Mouse (Mus musculus) forebrain, embryonic 13.5 days (tissue): ENCODE data around the gene Csnk1e. TPM values are rescaled to one million over a fixed set of nuclear protein-coding genes. Genes with fewer than 3 reads are reported as not detected.

Source experiments
- ATAC-seq: fragments of 200-750 bp; cut with Nextera tagmentation; 2 replicates; pipeline ENCODE4 v1.8.0; 2017
- H3K27ac ChIP-seq: fragments of 300-500 bp; sonication (generic); 2 replicates; pipeline ENCODE4 v1.5.1; 2015; ENCODE audit warnings: inconsistent platforms, mild to moderate bottlenecking, moderate library complexity
- H3K27me3 ChIP-seq: fragments of 300-500 bp; sonication (generic); 2 replicates; pipeline ENCODE4 v1.6.1; 2015; ENCODE audit warnings: mild to moderate bottlenecking, inconsistent platforms
- H3K36me3 ChIP-seq: fragments of 300-500 bp; sonication (generic); 2 replicates; pipeline ENCODE4 v1.6.1; 2015; ENCODE audit warnings: mild to moderate bottlenecking, inconsistent platforms; ENCODE audit not compliant: poor library complexity, severe bottlenecking
- H3K4me1 ChIP-seq: fragments of 300-500 bp; sonication (generic); 2 replicates; pipeline ENCODE4 v1.6.1; 2015; ENCODE audit warnings: inconsistent platforms
- H3K4me2 ChIP-seq: fragments of 300-500 bp; sonication (generic); 2 replicates; pipeline ENCODE4 v1.6.1; 2015; ENCODE audit warnings: inconsistent platforms, mild to moderate bottlenecking, moderate library complexity
- H3K4me3 ChIP-seq: fragments of 300-500 bp; sonication (generic); 2 replicates; pipeline ENCODE4 v1.5.1; 2015; ENCODE audit warnings: mild to moderate bottlenecking, inconsistent platforms
- H3K9ac ChIP-seq: fragments of 300-500 bp; sonication (generic); 2 replicates; pipeline ENCODE4 v1.6.1; 2015; ENCODE audit warnings: mild to moderate bottlenecking, inconsistent platforms
- H3K9me3 ChIP-seq: fragments of 300-500 bp; sonication (generic); replicated peaks from 2 replicates; pipeline ENCODE4 v1.6.1; 2016; ENCODE audit warnings: inconsistent platforms
- WGBS: fragments of 180-500 bp; shearing (Covaris S2); methylation state at CpG from one replicate; pipeline ENCODE4 v1.1.7; 2015; 5-methylcytosine and 5-hydroxymethylcytosine counted together
- polyA plus RNA-seq: library from polyadenylated mRNA; unstranded; fragments of >200 nt; fragmentation: Nextera tagmentation; extraction: Ambion mirVana; gene quantifications from 2 replicates; pipeline ENCODE4 v1.2.1, GENCODE M21; 2015

Gene Csnk1e
- polyA plus RNA-seq, 1 experiment from 2014 or later: 208 TPM

DNA sequence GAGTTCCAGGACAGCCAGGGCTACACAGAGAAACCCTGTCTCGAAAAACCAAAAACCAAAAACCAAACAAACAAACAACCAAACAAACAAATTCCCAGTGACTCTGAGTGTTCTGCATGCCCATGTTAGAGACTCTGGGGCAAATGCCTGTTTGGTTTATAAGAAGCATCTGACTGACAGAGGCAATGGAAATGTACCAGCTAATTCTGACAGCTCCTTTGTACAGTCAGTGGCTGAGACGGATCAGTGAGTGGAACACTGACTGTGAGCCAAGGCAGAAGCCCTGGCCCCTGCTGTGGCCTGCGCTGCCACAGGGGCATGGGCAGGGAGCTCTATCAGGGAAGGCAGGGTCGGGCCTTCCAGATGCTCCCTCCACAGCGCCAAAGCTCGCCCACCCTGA lies 68.3 kb downstream of the Csnk1e start:
- H3K36me3 ChIP-seq: no peaks in the 10 kb centered on the region
- WGBS: 76% methylated on average over 6 of the region's 6 CpGs
- H3K4me1 ChIP-seq: peaks cover 9% of the 10 kb centered on the region
- no peak overlapping the region for H3K9ac ChIP-seq
- H3K27me3 ChIP-seq: no peaks in the 10 kb centered on the region
- no peak overlapping the region for H3K4me2 ChIP-seq
- H3K4me3 ChIP-seq: no peak overlapping the region
- no peak for ATAC-seq
- H3K27ac ChIP-seq: no peak overlapping the region
- H3K9me3 ChIP-seq: no peaks in the 10 kb centered on the region

DNA sequence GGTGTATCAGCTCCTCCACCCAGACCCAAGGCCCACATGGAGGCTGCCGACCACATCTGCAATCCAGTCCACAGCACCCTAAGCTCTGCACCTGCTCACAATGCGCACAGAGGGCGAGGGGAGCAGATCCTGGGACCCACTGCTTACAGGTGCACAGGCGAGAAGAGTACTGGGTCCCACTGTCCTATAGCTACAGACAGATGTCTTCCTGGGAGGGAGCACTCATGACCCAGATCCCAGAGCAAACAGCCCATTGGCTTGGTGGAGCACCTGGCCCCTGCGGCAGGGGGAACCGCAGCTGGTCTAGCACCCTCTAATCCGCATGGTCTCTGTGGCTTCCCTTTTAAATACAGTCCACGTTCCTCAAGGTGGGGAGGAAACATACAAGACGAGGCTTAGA lies 73.7 kb downstream of the Csnk1e start:
- no peak overlapping the region for H3K4me2 ChIP-seq
- H3K27me3 ChIP-seq: no peaks in the 10 kb centered on the region
- peaks cover 6% of the 10 kb centered on the region; the same call in 1 of the 2 replicates for H3K4me1 ChIP-seq
- H3K4me3 ChIP-seq: no peak overlapping the region
- H3K9me3 ChIP-seq: no peaks in the 10 kb centered on the region
- H3K36me3 ChIP-seq: peaks cover 18% of the 10 kb centered on the region
- no peak overlapping the region for H3K27ac ChIP-seq
- WGBS: 90% methylated on average over 9 of the region's 9 CpGs
- H3K9ac ChIP-seq: no peak overlapping the region
- ATAC-seq: no peak

DNA sequence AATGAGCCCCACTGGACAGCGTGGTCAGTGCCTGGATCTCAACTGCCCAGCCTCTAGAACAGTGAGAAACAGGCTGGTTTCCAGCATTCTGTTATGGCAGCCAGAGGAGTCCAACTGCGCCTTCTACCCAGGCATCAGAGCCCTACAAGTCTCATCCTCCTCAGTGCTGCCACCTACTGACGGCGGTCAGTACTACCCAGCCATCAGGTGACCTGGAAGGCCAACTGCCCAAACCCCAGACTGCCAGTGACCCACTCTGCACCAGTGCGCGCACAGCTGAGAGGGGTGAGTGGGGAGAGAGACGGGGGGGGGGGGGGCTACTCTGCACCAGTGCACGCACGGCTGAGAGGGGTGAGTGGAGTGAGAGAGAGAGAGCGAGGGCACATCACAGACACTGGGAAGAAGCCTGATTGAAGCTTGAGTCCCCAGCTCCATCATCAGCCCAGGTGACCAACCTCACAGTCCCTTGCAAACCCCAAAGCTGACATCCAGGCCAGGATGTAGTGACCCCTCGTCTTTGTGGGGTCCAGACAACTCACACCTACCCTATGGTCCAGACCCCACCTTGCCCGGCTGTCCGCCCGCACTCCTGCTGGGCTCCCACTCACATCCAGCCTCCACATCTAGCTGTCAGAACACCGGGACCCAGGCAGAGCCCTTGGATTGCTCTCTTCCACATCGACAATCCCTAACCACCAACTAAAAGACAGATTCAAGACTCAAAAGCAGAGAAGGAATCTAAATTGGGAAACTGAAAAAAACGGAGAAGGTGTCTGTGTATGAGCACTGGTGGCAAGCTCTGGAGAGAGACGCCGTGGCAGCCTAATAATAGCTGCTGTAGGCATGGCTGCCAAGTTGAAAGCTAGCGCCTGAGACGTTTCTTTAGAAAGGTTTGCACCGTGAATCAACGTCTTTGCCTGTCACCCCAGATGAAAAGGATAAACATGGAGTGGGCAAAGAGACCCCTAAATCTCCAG lies 74.6 kb downstream of the Csnk1e start:
- Histone ChIP-seq H3K27ac (peak overlapping the region; percentile 36; the same call in 1 of the 2 replicates), H3K36me3 (peaks cover 27% of the 10 kb centered on the region), H3K4me2 (no peak overlapping the region), H3K4me3 (no peak overlapping the region), H3K9me3 (no peaks in the 10 kb centered on the region), H3K4me1 (peaks cover 6% of the 10 kb centered on the region; the same call in 1 of the 2 replicates), H3K9ac (no peak overlapping the region), H3K27me3 (no peaks in the 10 kb centered on the region)
- ATAC-seq: peak; percentile 24; the same call in 1 of the 2 replicates
- WGBS: 48% methylated on average over 21 of the region's 23 CpGs

DNA sequence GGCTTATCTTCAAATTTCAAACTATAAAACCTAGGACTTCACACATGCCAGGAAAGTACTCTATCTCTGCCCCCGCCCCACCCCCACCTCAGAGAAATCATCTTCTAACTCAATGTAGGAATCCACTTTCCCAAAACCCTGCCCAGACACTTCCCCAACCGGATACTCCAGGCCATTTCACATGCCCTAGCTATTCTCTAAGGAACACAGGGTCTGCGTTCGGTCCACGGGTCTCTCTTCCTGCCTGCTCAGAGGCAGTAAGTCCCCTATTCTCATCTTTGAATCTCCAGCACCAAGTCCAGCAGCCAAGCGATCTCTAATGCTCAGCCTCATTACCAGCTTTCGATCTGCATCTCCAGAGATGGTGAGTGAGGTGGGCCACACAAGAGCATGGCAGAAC lies 75.7 kb downstream of the Csnk1e start:
- no peak overlapping the region for H3K9ac ChIP-seq
- ATAC-seq: no peak
- WGBS: 91% methylated on average over 7 of the region's 7 CpGs
- H3K9me3 ChIP-seq: no peaks in the 10 kb centered on the region
- no peak overlapping the region for H3K27ac ChIP-seq
- peaks cover 6% of the 10 kb centered on the region; the same call in 1 of the 2 replicates for H3K4me1 ChIP-seq
- H3K4me2 ChIP-seq: no peak overlapping the region
- peaks cover 31% of the 10 kb centered on the region for H3K36me3 ChIP-seq
- H3K27me3 ChIP-seq: no peaks in the 10 kb centered on the region
- H3K4me3 ChIP-seq: no peak overlapping the region

DNA sequence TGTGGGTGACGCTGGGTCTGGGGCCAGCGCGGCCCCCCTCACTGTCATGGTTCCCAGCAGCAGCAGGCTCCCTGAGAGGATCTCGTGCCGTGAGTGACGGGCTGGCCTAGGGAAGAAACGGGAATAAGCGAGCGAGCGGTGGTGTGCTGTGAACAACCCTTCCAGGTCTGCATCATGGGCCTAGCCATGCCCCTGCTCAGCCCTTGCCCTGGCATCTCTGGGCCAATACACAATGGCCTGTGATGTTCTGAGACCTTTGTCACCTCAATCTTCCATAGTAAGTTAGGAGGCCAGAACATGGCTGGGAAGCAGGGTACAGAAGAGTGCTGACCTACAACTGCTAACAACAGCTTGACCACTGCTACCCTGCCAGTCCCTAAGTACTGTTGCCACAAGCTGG lies 76.8 kb downstream of the Csnk1e start:
- H3K9me3 ChIP-seq: no peaks in the 10 kb centered on the region
- ATAC-seq: no peak
- H3K4me3 ChIP-seq: no peak overlapping the region
- H3K27me3 ChIP-seq: no peaks in the 10 kb centered on the region
- peaks cover 38% of the 10 kb centered on the region for H3K36me3 ChIP-seq
- no peak overlapping the region for H3K4me2 ChIP-seq
- 95% methylated on average over 10 of the region's 10 CpGs for WGBS
- no peak overlapping the region for H3K9ac ChIP-seq
- H3K27ac ChIP-seq: no peak overlapping the region
- peaks cover 6% of the 10 kb centered on the region; the same call in 1 of the 2 replicates for H3K4me1 ChIP-seq

DNA sequence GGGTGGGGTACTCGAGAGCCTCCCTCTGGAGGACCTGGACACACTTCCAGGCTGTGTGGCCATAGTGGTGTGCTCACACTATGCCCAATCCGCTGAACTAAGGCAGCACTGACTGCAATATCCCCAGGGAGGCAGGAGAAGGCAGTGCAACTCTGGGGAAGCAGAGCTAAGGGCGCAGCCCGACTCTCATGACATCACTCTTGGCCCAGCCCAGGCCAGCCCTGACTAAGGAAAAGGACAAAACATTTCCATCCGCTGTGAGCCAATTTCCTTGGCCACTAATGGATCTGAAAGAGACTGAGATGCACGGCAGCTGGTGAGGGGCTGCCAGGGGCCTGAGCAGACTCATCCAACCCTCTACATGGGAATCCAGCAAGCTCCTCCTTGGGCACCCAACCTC lies 77.7 kb downstream of the Csnk1e start:
- WGBS: 86% methylated on average over 6 of the region's 6 CpGs
- ATAC-seq: no peak
- H3K36me3 ChIP-seq: peaks cover 47% of the 10 kb centered on the region

DNA sequence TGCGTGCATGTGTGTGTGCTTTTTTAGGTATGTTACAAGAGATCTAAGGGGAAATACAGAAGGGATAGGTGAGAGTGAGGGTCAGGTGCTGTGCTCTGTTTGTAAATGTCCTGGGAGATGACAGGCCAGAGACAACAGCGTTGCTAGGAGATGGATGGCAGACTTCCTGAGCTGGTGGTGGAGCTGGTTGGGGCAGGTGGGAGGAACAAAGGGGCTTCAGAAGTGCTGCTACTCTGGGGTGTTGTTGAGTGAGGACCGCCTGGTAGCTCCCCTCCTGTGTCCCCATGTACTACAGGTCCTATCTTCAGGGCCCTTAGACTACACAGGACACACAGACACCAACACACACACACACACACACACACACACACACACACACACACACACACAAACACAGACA lies 80.6 kb downstream of the Csnk1e start:
- Histone ChIP-seq H3K4me2 (no peak overlapping the region), H3K4me3 (no peak overlapping the region), H3K4me1 (no peaks in the 10 kb centered on the region), H3K27me3 (no peaks in the 10 kb centered on the region), H3K36me3 (peaks cover 69% of the 10 kb centered on the region), H3K27ac (no peak overlapping the region), H3K9ac (no peak overlapping the region), H3K9me3 (no peaks in the 10 kb centered on the region)
- ATAC-seq: no peak
- 46% methylated on average over 3 of the region's 3 CpGs for WGBS

More for the DNA sequence above, 77.7 kb downstream of the Csnk1e start:
- Histone ChIP-seq H3K4me3 (no peak overlapping the region), H3K4me1 (peaks cover 6% of the 10 kb centered on the region; the same call in 1 of the 2 replicates), H3K27me3 (no peaks in the 10 kb centered on the region), H3K9me3 (no peaks in the 10 kb centered on the region), H3K4me2 (no peak overlapping the region), H3K27ac (no peak overlapping the region), H3K9ac (no peak overlapping the region; the same call in 1 of the 2 replicates)

DNA sequence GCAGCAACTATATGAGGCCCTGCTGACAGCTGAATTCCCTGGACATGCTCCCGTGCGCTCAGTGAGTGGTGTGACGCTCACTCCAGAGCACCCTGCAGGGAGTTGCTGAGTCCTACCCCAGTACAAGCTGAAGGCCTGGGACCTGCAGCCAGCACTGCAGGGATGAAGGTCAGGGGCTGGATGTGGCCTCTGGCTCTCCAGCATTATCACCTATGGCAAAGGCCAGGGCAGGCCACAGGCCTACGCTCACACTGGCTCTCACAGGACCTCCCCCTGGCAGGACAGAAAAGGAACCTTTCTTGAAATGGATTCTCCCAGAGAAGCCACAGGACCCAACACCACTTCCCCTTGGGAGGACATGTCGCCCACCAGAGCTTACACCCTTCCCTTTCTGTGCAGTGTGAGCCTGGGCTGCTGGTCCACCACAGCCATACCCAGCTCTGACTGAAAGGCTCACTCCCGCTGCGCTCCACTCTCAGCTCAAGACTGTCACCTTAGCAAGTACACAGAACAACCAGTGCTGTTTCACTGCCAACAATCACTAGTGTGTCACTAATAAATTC lies 85.0 kb downstream of the Csnk1e start:
- H3K4me3 ChIP-seq: no peak overlapping the region
- no peak overlapping the region for H3K9ac ChIP-seq
- no peak overlapping the region for H3K4me2 ChIP-seq
- H3K9me3 ChIP-seq: no peaks in the 10 kb centered on the region
- no peaks in the 10 kb centered on the region for H3K27me3 ChIP-seq
- ATAC-seq: no peak
- 84% methylated on average over 7 of the region's 7 CpGs for WGBS
- H3K27ac ChIP-seq: no peak overlapping the region
- H3K4me1 ChIP-seq: no peaks in the 10 kb centered on the region
- H3K36me3 ChIP-seq: peaks cover 68% of the 10 kb centered on the region

DNA sequence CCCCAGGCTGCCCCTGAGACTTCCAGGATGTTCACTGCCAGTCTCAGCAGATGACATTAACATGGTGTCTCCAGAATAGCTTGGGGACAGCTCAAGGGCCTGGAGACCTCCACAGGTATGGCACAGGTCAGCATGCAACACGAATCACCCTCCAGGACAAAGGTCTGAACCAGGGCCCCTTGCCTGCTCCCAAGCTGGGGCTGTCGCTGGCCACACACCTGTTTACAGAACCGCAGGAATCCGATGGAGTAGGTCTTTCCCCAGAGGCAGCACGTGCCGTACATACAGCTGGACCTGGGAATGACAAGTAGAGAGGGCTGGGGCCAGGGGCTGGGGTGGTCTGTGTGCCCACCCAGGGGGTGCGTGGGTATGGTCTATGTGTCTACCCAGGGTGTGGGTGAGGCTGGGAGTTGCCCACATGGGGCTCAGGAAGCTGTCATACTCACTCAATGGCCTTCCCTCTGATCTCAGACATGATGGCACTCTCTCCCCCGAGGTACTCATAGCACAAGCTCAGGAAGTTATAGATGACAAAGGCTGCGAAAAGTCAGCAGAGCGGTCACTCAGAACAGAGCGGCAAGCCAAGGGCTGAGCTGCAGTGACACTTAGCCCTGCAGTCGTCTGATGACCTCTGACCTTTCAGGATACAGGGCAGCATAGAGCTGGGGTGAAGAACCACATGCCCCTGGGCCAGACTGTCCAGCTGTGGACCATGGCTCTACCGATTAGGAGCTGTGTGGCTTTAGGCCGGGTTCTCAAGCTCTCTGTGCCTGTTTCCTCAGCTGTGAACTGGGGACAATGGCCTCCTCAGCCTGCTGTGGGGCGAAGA lies 85.7 kb downstream of the Csnk1e start:
- Histone ChIP-seq H3K4me2 (no peak overlapping the region), H3K9me3 (no peaks in the 10 kb centered on the region), H3K9ac (no peak overlapping the region), H3K36me3 (peaks cover 74% of the 10 kb centered on the region), H3K27ac (no peak overlapping the region), H3K4me1 (no peaks in the 10 kb centered on the region), H3K4me3 (no peak overlapping the region), H3K27me3 (no peaks in the 10 kb centered on the region)
- 81% methylated on average over 15 of the region's 15 CpGs for whole genome bisulfite sequencing
- no peak for ATAC-seq

DNA sequence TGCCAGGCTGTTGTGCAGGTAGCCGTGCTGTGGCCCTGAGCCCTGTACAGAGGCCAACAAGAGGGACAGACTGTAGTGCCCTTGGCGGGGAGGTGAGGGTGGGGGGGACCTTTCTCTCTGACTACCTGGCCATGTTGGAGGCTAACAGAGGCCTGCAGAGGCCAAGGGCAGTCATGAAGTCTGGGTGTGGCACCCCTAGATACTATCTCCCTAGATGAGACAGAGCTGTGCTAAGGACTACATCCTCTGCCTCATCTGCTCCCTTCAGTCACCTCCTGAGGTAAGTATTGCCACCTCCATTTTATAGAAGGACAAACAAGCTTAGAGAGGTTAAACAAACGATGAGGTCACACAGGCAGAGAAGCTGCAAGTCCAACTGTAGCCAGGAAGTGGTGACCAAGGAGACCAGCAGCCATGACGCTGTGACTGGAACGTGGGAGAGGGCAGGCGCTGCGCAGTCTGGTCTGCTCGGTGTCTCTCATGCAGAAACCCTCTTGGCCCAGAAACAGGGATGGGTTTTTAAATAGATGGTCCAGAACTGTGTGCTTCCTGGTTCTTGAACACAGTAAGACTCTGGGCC lies 86.4 kb downstream of the Csnk1e start:
- Histone ChIP-seq H3K36me3 (peaks cover 77% of the 10 kb centered on the region), H3K9ac (no peak overlapping the region), H3K4me1 (no peaks in the 10 kb centered on the region), H3K4me3 (no peak overlapping the region), H3K27me3 (no peaks in the 10 kb centered on the region), H3K27ac (no peak overlapping the region), H3K4me2 (no peak overlapping the region), H3K9me3 (no peaks in the 10 kb centered on the region)
- WGBS: 93% methylated on average over 8 of the region's 8 CpGs
- no peak for ATAC-seq

DNA sequence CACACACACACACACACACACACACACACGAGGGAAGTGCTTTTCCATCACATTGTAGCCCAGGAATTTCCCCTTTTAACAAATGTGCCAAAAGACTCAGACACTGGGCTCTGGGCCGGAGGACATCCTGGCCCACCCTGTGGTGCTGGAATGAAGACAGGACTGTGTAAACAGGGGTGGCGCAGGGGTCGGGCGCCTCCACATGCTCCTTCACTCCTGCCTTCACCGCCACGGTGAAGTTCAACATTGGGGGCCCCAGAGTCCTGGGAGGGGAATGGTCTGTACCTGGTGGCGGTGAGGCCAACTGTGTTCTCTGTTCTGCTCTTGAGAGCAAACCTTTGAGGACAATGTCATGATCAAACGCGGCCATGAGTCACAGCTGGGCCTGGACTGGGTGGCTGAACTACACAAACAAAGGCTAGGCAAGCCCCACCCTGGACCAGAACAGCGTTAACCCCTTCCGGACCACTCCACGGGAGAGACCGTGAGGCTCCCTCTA lies 87.0 kb downstream of the Csnk1e start:
- no peak overlapping the region for H3K4me3 ChIP-seq
- ATAC-seq: no peak
- H3K9me3 ChIP-seq: no peaks in the 10 kb centered on the region
- no peak overlapping the region for H3K9ac ChIP-seq
- H3K4me1 ChIP-seq: no peaks in the 10 kb centered on the region
- no peak overlapping the region for H3K4me2 ChIP-seq
- no peaks in the 10 kb centered on the region for H3K27me3 ChIP-seq
- WGBS: 76% methylated on average over 14 of the region's 14 CpGs
- no peak overlapping the region for H3K27ac ChIP-seq
- H3K36me3 ChIP-seq: peaks cover 78% of the 10 kb centered on the region
